Comparison of ENCODE assay signal across 1 mouse cellular context in the genomic region with DNA sequence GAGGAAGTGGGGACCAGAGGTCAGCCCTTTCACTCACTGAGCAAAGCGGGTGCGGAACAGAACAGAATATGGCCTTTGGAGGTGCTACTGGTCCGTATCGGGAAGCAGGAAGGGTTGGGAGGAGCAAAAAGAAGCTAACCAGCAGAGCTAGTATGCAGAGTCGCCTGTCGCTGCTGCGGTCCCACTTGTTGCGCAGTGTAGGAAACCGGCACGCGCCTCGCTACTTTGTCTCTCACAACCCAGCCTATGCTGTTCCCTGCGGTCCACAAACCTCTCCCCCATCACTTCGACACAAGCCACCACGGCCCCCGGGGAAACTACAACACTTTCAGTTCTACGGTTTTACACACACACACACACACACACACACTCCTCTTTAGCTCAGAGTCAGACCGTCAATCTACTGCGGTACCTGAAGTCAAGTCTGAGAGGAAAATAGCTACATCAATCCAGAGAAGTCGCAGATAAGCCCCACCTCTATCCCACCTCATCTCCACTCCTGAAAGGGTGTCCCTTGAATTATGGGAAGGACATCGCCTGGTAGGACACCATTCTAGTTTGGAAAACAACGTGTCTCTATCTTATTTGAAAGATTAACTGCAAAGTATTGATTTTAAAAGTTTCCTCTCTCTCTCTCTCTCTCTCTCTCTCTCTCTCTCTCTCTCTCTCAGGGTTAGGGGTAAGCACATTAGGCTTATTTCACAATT.
TF ChIP-seq lines count a peak whose summit lies in the region.

No protein-coding gene starts in this region.

TF ChIP-seq in CH12.LX, 34 proteins besides CTCF, POLR2A, EP300 and RAD21:
- TF ChIP-seq MAFK (IDR thresholded peaks at IDR 0.05; ENCODE audit: insufficient replicate concordance, low read length) (0 out of 2 replicates have a peak, but pooled peaks have one; percentile 30), POLR2AphosphoS2 (IDR thresholded peaks at IDR 0.05; ENCODE audit: low read depth, low read length) (no peak), RCOR1 (conservative IDR thresholded peaks at IDR 0.05; ENCODE audit: low read depth, low read length) (no peak), ETS1 (conservative IDR thresholded peaks at IDR 0.05; ENCODE audit: low read depth, low read length) (no peak), MAX (IDR thresholded peaks at IDR 0.05; ENCODE audit: low read length) (peak; percentile 32; the same call in 1 of the 2 replicates), KAT2A (IDR thresholded peaks at IDR 0.05; ENCODE audit: insufficient replicate concordance, low read length) (no peak), MYC (IDR thresholded peaks at IDR 0.05; ENCODE audit: low read depth, low read length) (no peak), UBTF (IDR thresholded peaks at IDR 0.05; ENCODE audit: low read depth, low read length) (no peak), IRF4 (IDR thresholded peaks at IDR 0.05; ENCODE audit: low read depth, low read length) (peak; percentile 62), MEF2A (IDR thresholded peaks at IDR 0.05; ENCODE audit: borderline replicate concordance, low read depth, low read length) (no peak), BHLHE40 (IDR thresholded peaks at IDR 0.05; ENCODE audit: low read depth, low read length) (peak; percentile 55), HCFC1 (IDR thresholded peaks at IDR 0.05; ENCODE audit: low read depth, low read length) (no peak)
